Mouse (Mus musculus): ENCODE results near the gene Msl1.

GRCm38 (mm10) chr11:98754151-98754620, 41.1 kb upstream of the Msl1 start:
- TF ChIP-seq CTCF (conservative IDR thresholded peaks at IDR 0.05; ENCODE audit: low read length) (no peak), NANOG (IDR thresholded peaks at IDR 0.05; ENCODE audit: borderline replicate concordance, low read length) (no peak)
